Mouse (Mus musculus) kidney, adult 11 months (tissue): Measurements from ENCODE around the gene Hist1h4f.

Source experiments
- DNase-seq: peaks from one replicate; pipeline ENCODE4 v3.0.0; 2022

Gene Hist1h4f

DNA sequence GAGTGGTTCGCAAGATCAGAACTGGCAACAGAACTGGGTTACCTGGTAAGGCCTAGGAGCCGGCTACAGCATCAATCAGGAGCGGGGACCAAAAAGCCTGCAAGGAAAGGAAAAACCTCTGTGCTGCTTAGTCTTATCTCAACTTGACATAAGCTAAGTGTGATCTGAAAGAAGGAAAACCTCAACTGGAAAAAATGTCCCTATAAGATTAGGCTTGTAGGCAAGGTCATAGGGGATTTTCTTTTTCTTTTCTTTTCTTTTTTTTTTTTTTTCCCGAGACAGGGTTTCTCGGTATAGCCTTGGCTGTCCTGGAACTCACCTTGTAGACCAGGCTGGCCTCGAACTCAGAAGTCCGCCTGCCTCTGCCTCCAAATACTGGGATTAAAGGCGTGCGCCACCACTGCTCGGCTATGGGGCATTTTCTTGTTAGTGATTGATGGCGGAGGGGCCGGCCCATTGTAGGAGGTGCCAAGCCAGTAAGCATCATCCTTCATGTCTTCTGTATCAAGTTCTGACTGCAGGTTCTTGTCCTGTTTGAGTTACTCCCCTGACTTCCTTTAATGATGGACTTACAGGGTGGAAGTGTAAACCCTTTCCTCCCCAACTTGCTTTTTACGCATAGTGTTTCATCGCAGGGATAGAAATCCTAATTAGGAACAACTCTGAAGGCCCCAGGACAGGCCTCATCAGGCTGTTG is 44.5 kb downstream of the Hist1h4f start:
- no peak for DNase-seq

DNA sequence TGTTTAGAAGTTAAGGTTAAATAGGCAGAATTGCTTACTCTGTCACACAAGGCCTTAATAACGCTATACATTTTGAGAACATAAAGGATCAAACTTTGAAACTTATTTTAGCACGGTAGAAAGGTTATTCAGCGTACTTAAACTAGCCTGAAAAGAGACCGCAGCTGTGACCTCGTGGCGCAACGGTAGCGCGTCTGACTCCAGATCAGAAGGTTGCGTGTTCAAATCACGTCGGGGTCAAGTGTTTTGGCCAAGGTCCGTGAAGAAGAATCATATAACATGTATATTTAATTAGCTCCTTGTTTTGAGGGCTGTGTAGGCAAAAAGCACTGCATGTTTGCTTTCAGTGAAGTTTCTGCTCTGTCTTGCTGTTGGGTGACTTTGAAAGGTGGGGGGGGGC is 45.1 kb downstream of the Hist1h4f start:
- DNase-seq: no peak

DNA sequence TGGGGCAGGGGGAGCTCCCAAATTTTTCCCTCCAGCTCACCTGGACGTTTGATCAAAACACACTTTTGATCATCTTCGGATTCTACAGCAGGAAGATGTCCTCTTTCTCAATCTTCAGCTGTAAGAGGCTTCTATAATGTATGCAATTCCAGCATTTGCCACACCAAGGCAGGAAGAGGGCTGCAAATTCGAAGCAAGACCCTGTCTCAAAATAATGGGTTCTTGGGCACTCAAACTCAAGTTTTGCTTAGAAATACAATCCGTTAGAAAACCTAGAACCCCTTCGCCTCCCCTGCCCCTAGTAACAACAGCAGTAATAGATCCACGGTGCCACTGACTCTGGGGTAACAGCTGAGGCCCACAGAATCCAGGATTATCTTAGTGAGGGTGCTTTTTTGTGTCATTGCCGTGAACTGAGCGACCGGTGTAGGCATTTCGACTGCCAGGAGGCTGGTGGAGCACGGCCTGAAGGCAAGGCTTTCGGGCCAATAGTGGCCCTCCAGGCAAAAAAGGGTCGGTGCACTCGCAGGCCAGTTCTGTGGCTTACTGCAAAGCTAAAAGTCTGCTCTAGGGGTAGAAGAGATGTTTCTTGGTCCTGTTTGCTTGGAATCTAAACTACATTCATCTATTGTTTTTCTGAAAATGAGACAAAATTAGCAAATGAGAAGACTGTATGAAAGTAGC is 45.6 kb downstream of the Hist1h4f start:
- DNase-seq: no peak

DNA sequence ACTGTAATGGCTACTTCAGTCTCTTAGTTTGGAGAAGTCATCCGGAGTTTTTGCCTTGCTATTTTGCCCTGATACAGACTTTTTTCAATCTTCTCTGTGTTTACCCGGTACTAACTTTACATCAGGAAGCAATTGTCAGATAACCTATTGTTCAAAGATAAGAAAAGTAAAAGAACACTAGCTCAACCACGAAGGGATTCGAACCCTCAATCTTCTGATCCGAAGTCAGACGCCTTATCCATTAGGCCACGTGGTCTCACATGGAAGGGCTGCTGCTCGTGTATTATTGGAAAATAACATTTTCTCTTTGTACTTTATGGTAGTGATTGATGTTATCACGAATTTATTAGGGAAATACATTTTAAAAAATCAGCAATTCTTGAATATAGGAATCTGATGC is 47.7 kb downstream of the Hist1h4f start:
- DNase-seq: no peak

DNA sequence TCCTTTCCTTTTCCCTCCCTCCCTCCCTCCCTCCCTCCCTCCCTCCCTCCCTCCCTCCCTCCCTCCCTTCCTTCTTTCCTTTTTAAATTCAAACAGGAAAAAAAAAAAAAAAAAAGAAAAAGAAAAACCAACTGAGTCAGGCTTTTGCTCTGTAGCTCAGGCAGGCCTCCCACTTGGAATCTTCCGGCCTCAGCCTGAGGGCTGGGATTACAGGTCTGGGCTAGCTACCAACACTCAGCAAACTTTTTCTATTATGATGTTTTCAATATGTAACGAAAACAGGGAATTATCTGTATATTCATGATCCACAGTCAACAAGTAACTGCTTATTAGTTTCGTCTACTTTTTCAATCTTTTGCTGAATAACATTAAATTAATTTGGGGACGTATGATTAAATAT is 48.5 kb downstream of the Hist1h4f start:
- no peak for DNase-seq

DNA sequence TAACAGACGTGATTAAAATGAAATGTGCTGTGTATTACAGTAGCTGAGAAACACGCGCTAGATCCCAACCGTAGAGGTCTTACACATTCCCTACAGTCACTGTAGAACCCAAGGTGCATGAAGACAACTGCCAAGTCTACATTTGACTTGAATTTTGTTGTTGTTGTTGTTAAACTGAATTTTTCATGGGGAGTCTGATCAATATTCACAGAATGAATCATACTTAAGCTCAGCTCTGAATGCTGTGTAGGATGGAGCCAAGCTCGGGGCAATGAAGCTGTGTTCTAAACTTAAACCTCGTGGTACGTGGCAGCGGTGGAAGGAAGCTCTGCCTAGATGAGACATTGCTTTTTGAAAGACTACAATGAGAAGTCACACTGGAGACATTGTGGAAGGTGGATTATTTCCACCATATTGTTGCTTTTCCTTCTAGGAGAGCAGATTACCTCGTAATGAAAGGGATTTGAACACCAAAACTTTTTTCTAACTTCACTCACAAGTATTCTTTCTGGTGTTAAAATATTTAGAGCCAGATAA is 49.3 kb downstream of the Hist1h4f start:
- no peak for DNase-seq

DNA sequence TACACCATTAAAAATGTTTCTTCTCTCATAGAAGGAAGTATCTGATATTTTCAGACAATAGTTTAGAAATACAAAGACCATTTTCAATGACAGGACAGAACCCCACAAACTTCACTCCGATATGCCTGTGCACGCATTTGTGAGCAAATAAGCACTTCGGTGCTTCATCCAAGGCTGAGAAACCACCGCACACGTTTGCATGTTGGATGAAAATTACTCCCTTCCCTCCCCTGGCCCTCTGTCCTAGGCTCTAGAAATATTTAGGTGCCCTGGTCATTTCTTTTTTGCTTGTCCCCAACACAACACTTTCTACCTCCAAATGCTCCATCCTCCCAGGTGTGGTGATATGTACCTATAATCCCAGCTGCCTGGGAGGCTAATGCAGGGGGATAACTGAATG is 49.9 kb downstream of the Hist1h4f start:
- DNase-seq: no peak
